ENCODE assay signal across 11 mouse cellular contexts in the genomic region with DNA sequence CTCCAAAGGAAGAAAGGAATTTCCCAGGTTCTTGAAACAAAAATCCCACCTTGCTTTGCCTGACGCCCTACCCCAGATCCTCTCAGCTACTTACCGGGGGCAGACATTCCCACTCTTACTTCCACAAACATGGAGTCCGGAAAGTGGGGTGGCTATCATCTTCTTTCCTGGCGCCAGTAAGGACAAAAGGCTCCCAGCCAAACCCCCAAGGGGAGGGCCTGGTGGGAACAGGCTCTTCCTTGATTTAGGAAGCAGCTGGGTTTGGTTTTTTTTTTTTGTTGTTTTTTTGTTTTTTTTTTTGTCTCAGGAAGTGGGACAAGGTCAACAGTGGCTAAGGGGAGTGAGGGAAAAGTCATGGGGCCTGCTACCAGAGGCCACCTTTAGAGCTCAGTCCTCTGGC. TPM values are rescaled to one million over a fixed set of nuclear protein-coding genes. Genes with fewer than 3 reads are reported as not detected.
A peak's percentile ranks its signal among the peaks of the same experiment; 100 is the strongest.
DNase-seq lines count a peak whose midpoint lies in the region; ATAC-seq and TF ChIP-seq lines count a peak whose summit lies in the region.
"Had no signal": no experiment of that assay in that cellular context is flagged by ENCODE, and none has a peak within 500 bp of the region (broad histone marks: within the 10 kb centered on the region; RNA-seq: fewer than 3 reads in every experiment).

No protein-coding gene starts in this region.

- peak; percentile 63 for TF ChIP-seq EP300 in liver, postnatal 0 days (IDR thresholded peaks at IDR 0.05; ENCODE audit: low read depth)

- no peak for TF ChIP-seq CTCF in liver, postnatal 0 days (IDR thresholded peaks at IDR 0.05; ENCODE audit: low read depth)

- H3K9me3 ChIP-seq in liver, postnatal 0 days (ENCODE audit: low read length) = no peaks in the 10 kb centered on the region
- H3K9me3 ChIP-seq: embryonic facial prominence, embryonic 15.5 days; megakaryocyte, embryonic 14.5 days had no signal

- no peak overlapping the region for H3K4me2 ChIP-seq in liver, postnatal 0 days (ENCODE audit: low read depth, low read length)
- H3K4me2 ChIP-seq: embryonic facial prominence, embryonic 15.5 days had no signal

- peak; percentile 12; the same call in 1 of the 2 replicates for ATAC-seq in liver, postnatal 0 days
- ATAC-seq: inflammation-experienced regulatory T-cells, adult 6 months had no signal

- DNase-seq in adipocyte (ENCODE audit: low spot score) = peak; percentile 65
- peak; percentile 74 for DNase-seq in gastrocnemius, adult 18-20 months (ENCODE audit: low spot score)
- peak; percentile 73 to 83 for DNase-seq in heart, postnatal 14 days
- no peak for DNase-seq in liver, postnatal 0 days
- DNase-seq in layer of hippocampus, adult 9-10 months (ENCODE audit: low spot score) = no peak
- no peak for DNase-seq in right cerebral cortex, postnatal 36 days (ENCODE audit: low spot score in 2 of 2)
- no peak for DNase-seq in urinary bladder, postnatal 14 days (ENCODE audit: low spot score)
- DNase-seq in spleen, postnatal 36 days (ENCODE audit: low spot score in 2 of 2) = no peak

- H3K4me1 ChIP-seq in liver, postnatal 0 days (ENCODE audit: insufficient read depth) = no peaks in the 10 kb centered on the region
- H3K4me1 ChIP-seq: embryonic facial prominence, embryonic 15.5 days had no signal

- H3K4me3 ChIP-seq in liver, postnatal 0 days (ENCODE audit: low read depth, low read length) = no peak overlapping the region
- H3K4me3 ChIP-seq: embryonic facial prominence, embryonic 15.5 days; megakaryocyte, embryonic 14.5 days had no signal

- WGBS in liver, postnatal 0 days (ENCODE audit: insufficient replicate concordance) = 75% methylated on average over 4 of the region's 4 CpGs

- no peak overlapping the region for H3K9ac ChIP-seq in liver, postnatal 0 days (replicated peaks)
- H3K9ac ChIP-seq: embryonic facial prominence, embryonic 15.5 days had no signal

- H3K36me3 ChIP-seq in liver, postnatal 0 days (replicated peaks; ENCODE audit: insufficient read depth, low read length) = no peaks in the 10 kb centered on the region
- H3K36me3 ChIP-seq: embryonic facial prominence, embryonic 15.5 days had no signal

- 0 out of 2 replicates have a peak, but pooled peaks cover 3% of the 10 kb centered on the region for H3K27me3 ChIP-seq in liver, postnatal 0 days (ENCODE audit: insufficient read depth, low read length)
- H3K27me3 ChIP-seq: embryonic facial prominence, embryonic 15.5 days had no signal

- intact Hi-C loops in heart, postnatal 14 days (cut with DNase I) = no loop called here

- peak overlapping the region; percentile 57 for H3K27ac ChIP-seq in liver, postnatal 0 days (ENCODE audit: low read depth)
- H3K27ac ChIP-seq: embryonic facial prominence, embryonic 15.5 days had no signal

RNA-seq across cellular contexts. Expression of gene Cd300lg, which starts 10.2 kb away (rescaled TPM):
- total RNA-seq in gastrocnemius, adult 18-20 months (2021) = 10 to 100 TPM; 16.1 to 19.0 TPM
- total RNA-seq in heart, postnatal 14 days (2021) = 10 to 100 TPM; 61.8 to 69.1 TPM
- polyA plus RNA-seq in liver, postnatal 0 days (2015; fragmentation: Nextera tagmentation; extraction: Ambion mirVana) = 1.8 and 2.3 TPM in 2 replicates

RNA-seq across cellular contexts. Expression of gene Mpp3, which starts 23.3 kb away (rescaled TPM):
- total RNA-seq in gastrocnemius, adult 18-20 months (2021) = 10 to 100 TPM; 15.7 to 24.5 TPM
- 1 to 10 TPM; 4.3 to 5.2 TPM for total RNA-seq in heart, postnatal 14 days (2021)
- 0.56 and 0.72 TPM in 2 replicates for polyA plus RNA-seq in liver, postnatal 0 days (2015; fragmentation: Nextera tagmentation; extraction: Ambion mirVana)

RNA-seq across cellular contexts. Expression of gene Mpp2, which starts 36.8 kb away (rescaled TPM):
- 1 to 10 TPM; 1.0 to 1.2 TPM for total RNA-seq in gastrocnemius, adult 18-20 months (2021)
- 1 to 10 TPM; 2.7 to 3.8 TPM for total RNA-seq in heart, postnatal 14 days (2021)
- 3.9 and 4.4 TPM in 2 replicates for polyA plus RNA-seq in liver, postnatal 0 days (2015; fragmentation: Nextera tagmentation; extraction: Ambion mirVana)

RNA-seq across cellular contexts. Expression of gene Ppy, which starts 49.6 kb away (rescaled TPM):
- total RNA-seq in gastrocnemius, adult 18-20 months (2021) = not detected
- not detected for total RNA-seq in heart, postnatal 14 days (2021)
- 0.72 TPM in 1 of 2 replicates, not detected in the other for polyA plus RNA-seq in liver, postnatal 0 days (2015; fragmentation: Nextera tagmentation; extraction: Ambion mirVana)
- polyA plus RNA-seq: embryonic facial prominence, embryonic 15.5 days; inflammation-experienced regulatory T-cells, adult 6 months had no signal

RNA-seq across cellular contexts. Expression of gene Pyy, which starts 56.1 kb away (rescaled TPM):
- total RNA-seq in gastrocnemius, adult 18-20 months (2021) = not detected
- total RNA-seq in heart, postnatal 14 days (2021) = not detected
- 1.8 TPM in 1 of 2 replicates, not detected in the other for polyA plus RNA-seq in liver, postnatal 0 days (2015; fragmentation: Nextera tagmentation; extraction: Ambion mirVana)
- polyA plus RNA-seq: embryonic facial prominence, embryonic 15.5 days; inflammation-experienced regulatory T-cells, adult 6 months had no signal

Comparison
In these comparisons a context has a peak if more than half of its experiments do, and no peak if none do; other contexts are left out.
1. DNase-seq: peak in adipocyte (single experiment), gastrocnemius, adult 18-20 months (single experiment) and heart, postnatal 14 days (2 of 2); none in liver, postnatal 0 days (single experiment), layer of hippocampus, adult 9-10 months (single experiment), right cerebral cortex, postnatal 36 days (0 of 2), urinary bladder, postnatal 14 days (single experiment) and spleen, postnatal 36 days (0 of 2).